In genomic region chr10:95010333-95010732, GRCm38 (mm10) we compare ENCODE assay signal across 17 mouse cellular contexts.
"Had no signal": no experiment of that assay in that cellular context is flagged by ENCODE, and none has a peak within 500 bp of the region (broad histone marks: within the 10 kb centered on the region; RNA-seq: fewer than 3 reads in every experiment).

No protein-coding gene starts in this region.

- ATAC-seq: hindbrain, postnatal 0 days; intestine, embryonic 16.5 days had no signal

- DNase-seq: gastrocnemius, adult 2 months; gastrocnemius, postnatal 10 days; gastrocnemius, postnatal 25 days; heart, adult 11 months; heart, adult 2 months; heart, postnatal 36 days; kidney, adult 11 months; kidney, adult 2 months; kidney, adult 9 months; kidney, postnatal 14 days; kidney, postnatal 36 days; layer of hippocampus, adult 9-11 months; layer of hippocampus, postnatal 36 days; liver; liver, embryonic 13.5 days had no signal
